Mouse (Mus musculus) cerebellum, adult (tissue): Measurements from ENCODE around the gene Bud31.

Experiments used
- ATAC-seq: cut with Nextera tagmentation; 2 replicates; pipeline ENCODE4 v1.9.2; 2017; ENCODE audit warnings: mild to moderate bottlenecking, moderate library complexity, mixed read lengths; ENCODE audit not compliant: insufficient number of reproducible peaks, low FRiP score, low TSS enrichment

Bud31 gene

DNA sequence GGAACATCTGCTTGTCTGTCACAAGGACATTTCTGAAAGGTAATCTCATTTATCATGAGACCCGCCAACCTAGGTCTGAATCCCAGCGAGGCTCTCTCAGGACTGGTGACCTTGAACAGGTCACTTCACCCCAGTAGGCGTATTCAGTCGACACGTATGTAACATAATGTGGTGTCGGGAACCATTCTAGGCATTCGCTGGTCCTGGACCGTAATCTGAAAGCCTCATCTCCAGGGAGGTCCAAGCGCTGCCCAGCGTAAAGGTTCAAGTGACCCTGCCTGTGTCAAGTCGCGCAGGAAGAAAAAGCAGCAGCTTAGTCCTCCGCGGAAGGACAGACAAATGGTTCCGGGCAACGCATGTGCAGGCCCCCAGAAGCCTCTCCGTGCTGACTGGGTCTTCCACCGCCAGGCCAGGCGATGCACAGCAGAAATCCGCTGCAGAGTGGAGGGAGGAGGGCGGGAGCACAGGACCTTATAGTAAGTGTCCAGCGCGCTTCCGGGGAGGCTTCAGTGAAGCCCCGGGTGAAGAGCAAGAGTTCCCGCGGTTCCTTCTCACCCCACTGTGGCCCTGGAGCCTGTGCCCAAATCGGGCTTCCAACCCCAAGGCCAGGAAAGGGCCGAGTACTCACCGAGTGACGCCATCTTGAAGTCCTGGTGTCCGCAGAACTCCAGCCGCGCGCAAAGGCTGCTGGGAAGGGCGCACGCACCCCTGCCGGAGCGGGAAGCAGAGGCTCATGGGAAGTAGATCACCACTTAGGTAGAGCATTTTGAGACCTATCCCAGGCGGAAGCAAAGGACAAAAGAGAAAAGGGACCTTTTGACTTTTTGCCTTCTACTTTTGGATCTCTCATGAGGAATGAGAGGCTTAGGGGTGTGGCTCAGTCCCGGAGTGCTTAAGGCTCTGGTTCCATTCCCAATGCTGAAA, 51.0 kb downstream of the Bud31 start:
- peak; percentile 89 for ATAC-seq

DNA sequence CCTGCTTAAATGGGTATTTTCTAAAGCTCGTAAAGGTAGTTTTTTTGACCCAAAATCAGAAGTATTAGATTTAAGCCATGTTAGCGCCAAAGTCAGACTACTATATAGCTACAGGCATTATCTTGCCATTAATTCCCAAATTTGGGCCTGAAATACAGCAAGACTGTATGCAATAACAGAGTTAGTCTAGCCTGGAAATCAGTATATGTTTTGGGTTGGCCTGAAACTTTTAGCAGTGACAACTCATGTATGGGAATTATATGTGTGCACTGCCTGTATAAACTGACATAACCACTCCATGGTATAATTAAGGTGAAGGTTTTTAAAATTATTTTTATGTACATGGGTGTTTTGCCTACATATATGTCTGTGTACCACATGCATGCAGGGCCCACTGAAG, 51.8 kb downstream of the Bud31 start, which contains the start of gene Atp5j2:
Atp5j2 (minus strand) TSS at position 101 of the 400 bp plus-strand sequence.
- no peak for ATAC-seq
